Mouse (Mus musculus): ENCODE results near the gene Dap.

DNA sequence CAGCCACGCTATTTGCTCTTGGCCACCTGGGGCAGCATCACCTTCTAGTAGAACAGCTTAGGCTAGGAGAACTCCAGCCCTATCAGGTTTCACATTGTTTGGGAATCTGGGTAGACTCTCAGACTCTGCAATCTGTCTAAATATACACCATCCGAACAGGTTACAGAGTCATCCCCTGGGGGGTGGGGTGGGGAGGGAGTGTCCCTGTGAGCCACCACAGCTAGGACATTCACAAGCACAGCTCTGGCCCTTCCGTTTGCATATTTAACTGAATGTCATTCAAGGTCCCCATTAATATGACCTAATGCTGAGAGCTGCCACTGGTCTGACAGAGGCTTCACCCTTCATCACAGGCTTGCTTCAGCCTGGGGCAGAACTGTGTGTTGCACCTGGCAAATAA is 68.5 kb downstream of the Dap start:
- TF ChIP-seq MXI1 (IDR thresholded peaks at IDR 0.05; ENCODE audit: low read depth, low read length) (no peak), MAFK (IDR thresholded peaks at IDR 0.05; ENCODE audit: insufficient replicate concordance, low read length) (no peak), CTCF (conservative IDR thresholded peaks at IDR 0.05 in 1 of 2, IDR thresholded peaks at IDR 0.05 in 1 of 2; ENCODE audit: low read depth in 2 of 2, low read length in 2 of 2) (0 out of 4 replicates have a peak, but pooled peaks of 1 of the 2 experiments have one; percentile 15), POLR2A (IDR thresholded peaks at IDR 0.05; ENCODE audit: low read depth, low read length) (no peak), ETS1 (conservative IDR thresholded peaks at IDR 0.05; ENCODE audit: low read depth, low read length) (no peak), SIN3A (IDR thresholded peaks at IDR 0.05; ENCODE audit: low read length) (no peak)

All from CH12.LX (cell line).